Mouse (Mus musculus): Measurements from ENCODE around the gene Wnt11.

Wnt11 gene

GRCm38 (mm10) chr7:98867053-98867793, 32.3 kb downstream of the Wnt11 start:
- no peak for DNase-seq (ENCODE audit: low spot score in 2 of 2)

- no peak for DNase-seq (ENCODE audit: low spot score in 2 of 2)
Measured at GRCm38 (mm10) chr7:98867794-98868150, 32.9 kb downstream of the Wnt11 start.

GRCm38 (mm10) chr7:98869070-98869469, 34.2 kb downstream of the Wnt11 start:
- DNase-seq (ENCODE audit: low spot score in 2 of 2): no peak

GRCm38 (mm10) chr7:98870791-98871190, 35.9 kb downstream of the Wnt11 start:
- no peak for DNase-seq (ENCODE audit: low spot score in 2 of 2)

GRCm38 (mm10) chr7:98871882-98872281, 37.0 kb downstream of the Wnt11 start:
- DNase-seq (ENCODE audit: low spot score in 2 of 2): no peak

- DNase-seq (ENCODE audit: low spot score in 2 of 2): no peak
Measured at GRCm38 (mm10) chr7:98873316-98873715, 38.4 kb downstream of the Wnt11 start.

- DNase-seq (ENCODE audit: low spot score in 2 of 2): no peak
Measured at GRCm38 (mm10) chr7:98874411-98874951, 39.6 kb downstream of the Wnt11 start.

GRCm38 (mm10) chr7:98875390-98875990, 40.6 kb downstream of the Wnt11 start:
- DNase-seq (ENCODE audit: low spot score in 2 of 2): no peak

GRCm38 (mm10) chr7:98876119-98876518, 41.2 kb downstream of the Wnt11 start:
- no peak for DNase-seq (ENCODE audit: low spot score in 2 of 2)

- DNase-seq (ENCODE audit: low spot score in 2 of 2): no peak
Measured at GRCm38 (mm10) chr7:98879176-98879575, 44.3 kb downstream of the Wnt11 start.

GRCm38 (mm10) chr7:98881887-98882286, 47.0 kb downstream of the Wnt11 start:
- no peak for DNase-seq (ENCODE audit: low spot score in 2 of 2)

- DNase-seq (ENCODE audit: low spot score in 2 of 2): no peak
Measured at GRCm38 (mm10) chr7:98887811-98888261, 52.9 kb downstream of the Wnt11 start.

- DNase-seq (ENCODE audit: low spot score in 2 of 2): no peak
Measured at GRCm38 (mm10) chr7:98888810-98889209, 53.9 kb downstream of the Wnt11 start.

GRCm38 (mm10) chr7:98889211-98889610, 54.3 kb downstream of the Wnt11 start:
- no peak for DNase-seq (ENCODE audit: low spot score in 2 of 2)

GRCm38 (mm10) chr7:98893144-98893543, 58.2 kb downstream of the Wnt11 start:
- no peak for DNase-seq (ENCODE audit: low spot score in 2 of 2)

GRCm38 (mm10) chr7:98894305-98894704, 59.4 kb downstream of the Wnt11 start:
- DNase-seq (ENCODE audit: low spot score in 2 of 2): no peak

- DNase-seq (ENCODE audit: low spot score in 2 of 2): no peak
Measured at GRCm38 (mm10) chr7:98894768-98895167, 59.9 kb downstream of the Wnt11 start.

- no peak for DNase-seq (ENCODE audit: low spot score in 2 of 2)
Measured at GRCm38 (mm10) chr7:98895501-98896095, 60.7 kb downstream of the Wnt11 start.

GRCm38 (mm10) chr7:98897323-98897722, 62.4 kb downstream of the Wnt11 start:
- peak in 1 of 2 experiments; percentile 29 for DNase-seq (ENCODE audit: low spot score in 2 of 2)

GRCm38 (mm10) chr7:98899815-98900214, 64.9 kb downstream of the Wnt11 start:
- no peak for DNase-seq (ENCODE audit: low spot score in 2 of 2)

GRCm38 (mm10) chr7:98901120-98901519, 66.2 kb downstream of the Wnt11 start:
- DNase-seq (ENCODE audit: low spot score in 2 of 2): no peak

GRCm38 (mm10) chr7:98903884-98904283, 69.0 kb downstream of the Wnt11 start:
- no peak for DNase-seq (ENCODE audit: low spot score in 2 of 2)

All from frontal cortex, postnatal 14 days (tissue).